Mouse (Mus musculus) megakaryocyte, embryonic 14.5 days (primary cell): Measurements from ENCODE around the gene Lancl1.

ENCODE experiments used
- FLI1 ChIP-seq: IDR thresholded peaks from 2 replicates; pipeline ENCODE4 v1.6.1; 2012; ENCODE audit warnings: low read length, inconsistent platforms, mixed read lengths
- GATA1 ChIP-seq: IDR thresholded peaks from 3 replicates; pipeline ENCODE4 v1.6.1; 2012; ENCODE audit warnings: mixed read lengths, low read length, inconsistent platforms, borderline replicate concordance

- TF ChIP-seq GATA1 = no peak
- no peak for TF ChIP-seq FLI1
These were observed 53.5 kb downstream of the Lancl1 start for GRCm38 (mm10) chr1:66985129-66985698.
